Mouse (Mus musculus) hindbrain, embryonic 13.5 days (tissue): Measurements from ENCODE around the gene Gabpb2. TPM values are rescaled to one million over a fixed set of nuclear protein-coding genes. Genes with fewer than 3 reads are reported as not detected.
A peak's percentile ranks its signal among the peaks of the same experiment; 100 is the strongest.

Experiments used
- ATAC-seq: fragments of 200-750 bp; cut with Nextera tagmentation; 2 replicates; pipeline ENCODE4 v1.8.0; 2017; ENCODE audit warnings: moderate TSS enrichment; ENCODE audit not compliant: low FRiP score
- H3K27ac ChIP-seq: fragments of 300-500 bp; sonication (generic); 2 replicates; pipeline ENCODE4 v1.5.1; 2015; ENCODE audit warnings: inconsistent platforms, mild to moderate bottlenecking, moderate library complexity
- H3K27me3 ChIP-seq: fragments of 300-500 bp; sonication (generic); 2 replicates; pipeline ENCODE4 v1.6.1; 2015; ENCODE audit warnings: mild to moderate bottlenecking, inconsistent platforms
- H3K36me3 ChIP-seq: fragments of 300-500 bp; sonication (generic); 2 replicates; pipeline ENCODE4 v1.6.1; 2015; ENCODE audit warnings: mild to moderate bottlenecking, inconsistent platforms
- H3K4me1 ChIP-seq: fragments of 300-500 bp; sonication (generic); replicated peaks from 2 replicates; pipeline ENCODE4 v1.6.1; 2015; ENCODE audit warnings: inconsistent platforms
- H3K4me2 ChIP-seq: fragments of 300-500 bp; sonication (generic); 2 replicates; pipeline ENCODE4 v1.6.1; 2015; ENCODE audit warnings: inconsistent platforms, mild to moderate bottlenecking, moderate library complexity
- H3K4me3 ChIP-seq: fragments of 300-500 bp; sonication (generic); 2 replicates; pipeline ENCODE4 v1.5.1; 2015; ENCODE audit warnings: mild to moderate bottlenecking, inconsistent platforms
- H3K9ac ChIP-seq: fragments of 300-500 bp; sonication (generic); 2 replicates; pipeline ENCODE4 v1.6.1; 2015; ENCODE audit warnings: mild to moderate bottlenecking, inconsistent platforms
- H3K9me3 ChIP-seq: fragments of 300-500 bp; sonication (generic); 2 replicates; pipeline ENCODE4 v1.6.1; 2016; ENCODE audit warnings: inconsistent platforms
- WGBS: fragments of 180-500 bp; shearing (Covaris S2); methylation state at CpG from one replicate; pipeline ENCODE4 v1.1.7; 2015; 5-methylcytosine and 5-hydroxymethylcytosine counted together
- polyA plus RNA-seq: library from polyadenylated mRNA; unstranded; fragments of >200 nt; fragmentation: Nextera tagmentation; extraction: Ambion mirVana; gene quantifications from 2 replicates; pipeline ENCODE4 v1.2.1, GENCODE M21; 2015

Gene Gabpb2
- 4.5 and 4.6 TPM in 2 replicates for polyA plus RNA-seq

DNA sequence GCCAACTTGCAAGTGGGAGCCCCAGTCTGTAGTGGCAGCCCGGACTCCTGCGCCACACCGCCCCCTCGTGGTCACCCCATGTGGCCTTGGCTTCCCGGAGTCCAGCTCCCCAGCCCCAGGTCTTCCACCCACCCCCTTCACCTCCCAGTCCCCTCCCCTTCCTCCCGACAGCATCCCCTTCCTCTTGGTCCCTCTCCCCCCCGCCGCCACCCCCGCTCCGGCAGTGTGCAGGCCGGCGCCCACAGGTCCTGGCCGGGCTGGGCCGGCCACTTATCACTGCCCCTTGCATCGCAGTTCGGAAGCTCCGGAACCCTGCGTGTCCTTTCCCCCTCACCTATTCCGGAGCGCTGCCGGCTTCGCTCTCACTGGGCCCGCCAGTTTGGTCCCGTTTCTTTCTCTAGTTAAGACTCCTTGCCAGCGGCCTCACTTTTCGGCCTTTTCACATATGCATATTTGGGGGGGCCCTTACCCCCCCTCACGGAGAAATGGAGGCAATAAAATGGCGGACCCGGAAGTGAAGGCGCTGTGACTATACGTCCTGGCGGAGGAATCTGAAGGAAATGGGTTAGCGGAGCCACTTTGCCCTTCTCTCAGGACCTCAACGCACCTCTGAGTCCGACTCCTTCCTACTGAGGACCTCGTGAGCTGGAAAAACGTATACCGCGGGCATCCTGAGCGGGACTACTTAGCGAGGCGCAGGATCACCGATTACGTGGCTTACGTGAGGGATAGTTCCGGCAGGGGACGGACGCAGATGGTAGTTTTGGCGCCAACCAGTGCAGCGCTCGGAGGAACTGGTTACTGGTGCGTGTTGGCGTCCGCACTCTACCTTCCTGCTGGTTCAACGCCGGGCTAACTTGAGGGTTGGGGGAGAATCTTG, at the start of gene Gabpb2:
Gene Gabpb2 (minus strand): TSS at position 662 of the 880 bp plus-strand sequence.
- Histone ChIP-seq H3K27ac (peak within 1 kb of the TSS; percentile 96), H3K4me3 (peak within 1 kb of the TSS; percentile 71), H3K4me2 (peak within 1 kb of the TSS; percentile 65), H3K27me3 (no peaks in the 10 kb centered on the region), H3K4me1 (peaks cover 26% of the 10 kb centered on the region), H3K9ac (peak within 1 kb of the TSS; percentile 90), H3K9me3 (no peaks in the 10 kb centered on the region), H3K36me3 (peaks cover 55% of the 10 kb centered on the region)
- under 1% methylated on average over 56 of the region's 56 CpGs for WGBS
- peak; percentile 92 for ATAC-seq

DNA sequence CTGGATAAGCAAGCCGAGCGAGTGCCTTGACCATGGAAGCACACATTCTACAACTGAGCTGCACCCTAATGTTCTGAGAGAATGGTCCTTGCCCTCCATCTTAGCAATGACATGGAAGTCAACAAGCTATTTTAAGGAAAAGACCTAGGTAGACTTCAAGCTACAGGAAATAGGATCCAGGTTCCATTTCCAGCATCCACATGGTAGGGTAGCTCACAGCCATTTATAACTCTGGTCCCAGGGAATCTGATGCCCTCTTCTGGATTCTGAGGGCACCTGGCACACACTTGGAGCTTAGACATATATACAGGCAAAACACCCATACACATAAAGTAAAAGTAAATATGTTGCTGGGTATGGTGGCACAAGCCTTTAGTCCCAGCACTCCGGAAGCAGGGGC, 48.3 kb upstream of the Gabpb2 start:
- H3K36me3 ChIP-seq, result peaks cover 76% of the 10 kb centered on the region
- no peak for ATAC-seq
- H3K9ac ChIP-seq, result no peak overlapping the region
- no peaks in the 10 kb centered on the region for H3K27me3 ChIP-seq
- H3K4me1 ChIP-seq, result no peaks in the 10 kb centered on the region
- H3K9me3 ChIP-seq, result no peaks in the 10 kb centered on the region
- no peak overlapping the region for H3K4me2 ChIP-seq
- H3K4me3 ChIP-seq, result no peak overlapping the region
- no peak overlapping the region for H3K27ac ChIP-seq
- WGBS, result 97% methylated on average over 3 of the region's 3 CpGs

DNA sequence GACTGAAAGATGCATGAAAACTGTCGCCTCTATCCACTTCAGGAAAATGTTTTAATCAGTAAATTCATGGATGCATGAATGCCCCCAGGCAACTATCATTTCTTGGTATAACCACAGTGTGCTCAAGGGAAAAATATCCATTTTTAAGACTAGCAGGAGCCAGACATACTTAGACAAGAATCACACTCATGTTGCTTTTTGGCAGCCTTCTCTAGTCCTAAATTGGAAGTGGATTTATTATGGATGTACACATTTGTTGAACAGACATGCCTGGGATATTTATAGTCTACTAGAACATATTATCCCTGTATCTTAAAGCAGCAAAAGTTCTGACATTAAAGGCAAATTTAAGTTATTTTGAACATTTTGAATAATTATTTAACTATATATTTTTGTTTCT, 47.0 kb upstream of the Gabpb2 start:
- Histone ChIP-seq H3K9ac (no peak overlapping the region), H3K36me3 (peaks cover 88% of the 10 kb centered on the region), H3K4me2 (no peak overlapping the region), H3K4me3 (no peak overlapping the region), H3K4me1 (no peaks in the 10 kb centered on the region), H3K27ac (no peak overlapping the region), H3K9me3 (no peaks in the 10 kb centered on the region), H3K27me3 (no peaks in the 10 kb centered on the region)
- WGBS, result 68% methylated on average over 1 of the region's 1 CpGs
- no peak for ATAC-seq

DNA sequence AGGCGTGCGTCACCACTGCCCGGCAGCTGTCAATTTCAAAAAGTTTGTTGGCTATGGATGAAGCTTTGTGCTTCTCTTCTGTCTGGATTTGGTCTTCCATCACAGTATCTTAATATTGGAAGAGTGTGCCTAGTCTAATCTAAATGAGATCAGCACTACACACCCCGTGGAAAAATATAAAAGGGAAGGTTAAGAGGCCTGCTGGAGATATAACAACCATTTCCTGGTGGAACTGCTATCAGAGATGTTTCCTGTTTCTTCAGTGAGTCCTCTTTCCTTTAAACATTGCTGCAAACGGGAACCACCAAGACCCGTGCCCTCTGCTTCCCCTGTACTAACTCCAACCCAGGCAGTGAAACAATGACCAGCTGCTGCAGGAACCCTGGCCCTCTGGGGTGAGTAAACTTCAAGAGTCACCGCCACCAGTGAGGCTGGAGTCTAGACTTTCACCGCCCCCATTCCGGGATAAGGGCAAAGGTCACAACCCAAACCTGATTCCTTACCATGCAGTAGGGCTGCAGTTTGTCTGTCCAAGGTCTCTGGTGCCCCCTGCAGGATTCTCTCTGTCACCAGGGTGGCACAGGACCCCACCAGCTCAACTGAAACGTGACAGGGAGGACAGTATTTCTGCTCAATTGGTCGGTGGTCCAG, 45.5 kb upstream of the Gabpb2 start:
- Histone ChIP-seq H3K4me2 (no peak overlapping the region), H3K27me3 (no peaks in the 10 kb centered on the region), H3K4me1 (no peaks in the 10 kb centered on the region), H3K27ac (no peak overlapping the region), H3K9me3 (no peaks in the 10 kb centered on the region), H3K4me3 (no peak overlapping the region), H3K36me3 (peaks cover 89% of the 10 kb centered on the region), H3K9ac (no peak overlapping the region)
- 53% methylated on average over 11 of the region's 11 CpGs for WGBS
- 0 out of 2 replicates have a peak, but pooled peaks have one; percentile 36 for ATAC-seq

DNA sequence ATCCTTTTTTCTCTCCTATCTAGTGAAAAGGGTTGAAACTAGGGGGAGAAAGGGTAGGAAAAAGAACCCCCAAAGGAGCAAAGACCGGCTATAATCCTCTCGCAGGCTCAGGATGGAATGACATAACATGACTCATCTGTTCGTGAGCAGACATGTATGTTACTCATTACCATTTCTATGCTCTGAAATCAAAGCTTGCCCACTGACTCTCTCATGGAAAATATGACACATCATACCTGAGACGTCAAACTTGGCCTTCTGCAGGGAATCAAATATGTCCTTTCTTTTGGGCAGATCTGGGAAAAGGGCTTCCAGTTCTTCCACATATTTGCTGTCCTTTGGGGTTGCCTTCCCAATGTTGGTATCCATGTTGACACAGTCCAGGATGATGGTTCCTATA, 44.3 kb upstream of the Gabpb2 start:
- H3K4me2 ChIP-seq, result no peak overlapping the region
- H3K4me3 ChIP-seq, result no peak overlapping the region
- peaks cover 89% of the 10 kb centered on the region for H3K36me3 ChIP-seq
- no peaks in the 10 kb centered on the region for H3K9me3 ChIP-seq
- H3K9ac ChIP-seq, result no peak overlapping the region
- no peak overlapping the region for H3K27ac ChIP-seq
- no peak for ATAC-seq
- no peaks in the 10 kb centered on the region for H3K27me3 ChIP-seq
- WGBS, result 92% methylated on average over 4 of the region's 4 CpGs
- H3K4me1 ChIP-seq, result no peaks in the 10 kb centered on the region

DNA sequence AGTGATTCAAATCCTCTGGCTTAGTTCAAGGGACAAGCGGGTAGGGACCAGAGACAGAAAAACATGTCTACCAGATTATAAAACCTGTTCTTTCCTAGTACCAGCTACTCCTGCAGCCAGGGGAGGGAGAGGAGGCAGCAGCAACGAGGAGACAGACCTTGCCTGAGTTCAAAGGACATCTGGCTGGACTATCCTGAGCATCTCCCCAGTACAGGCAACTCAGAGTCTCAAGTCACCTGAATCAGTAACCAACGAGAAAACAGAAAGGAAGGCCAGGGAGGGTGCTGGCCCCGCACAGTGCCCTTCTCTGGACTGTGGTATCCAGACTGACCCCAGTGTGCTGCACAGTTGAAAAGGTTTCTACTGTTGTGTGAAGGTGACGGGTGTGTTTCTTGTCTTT, 39.2 kb upstream of the Gabpb2 start:
- Histone ChIP-seq H3K36me3 (peaks cover 94% of the 10 kb centered on the region), H3K4me3 (no peak overlapping the region), H3K4me2 (no peak overlapping the region), H3K27ac (no peak overlapping the region), H3K9ac (no peak overlapping the region), H3K9me3 (no peaks in the 10 kb centered on the region), H3K27me3 (no peaks in the 10 kb centered on the region), H3K4me1 (no peaks in the 10 kb centered on the region)
- no peak for ATAC-seq
- WGBS, result 89% methylated on average over 5 of the region's 5 CpGs

DNA sequence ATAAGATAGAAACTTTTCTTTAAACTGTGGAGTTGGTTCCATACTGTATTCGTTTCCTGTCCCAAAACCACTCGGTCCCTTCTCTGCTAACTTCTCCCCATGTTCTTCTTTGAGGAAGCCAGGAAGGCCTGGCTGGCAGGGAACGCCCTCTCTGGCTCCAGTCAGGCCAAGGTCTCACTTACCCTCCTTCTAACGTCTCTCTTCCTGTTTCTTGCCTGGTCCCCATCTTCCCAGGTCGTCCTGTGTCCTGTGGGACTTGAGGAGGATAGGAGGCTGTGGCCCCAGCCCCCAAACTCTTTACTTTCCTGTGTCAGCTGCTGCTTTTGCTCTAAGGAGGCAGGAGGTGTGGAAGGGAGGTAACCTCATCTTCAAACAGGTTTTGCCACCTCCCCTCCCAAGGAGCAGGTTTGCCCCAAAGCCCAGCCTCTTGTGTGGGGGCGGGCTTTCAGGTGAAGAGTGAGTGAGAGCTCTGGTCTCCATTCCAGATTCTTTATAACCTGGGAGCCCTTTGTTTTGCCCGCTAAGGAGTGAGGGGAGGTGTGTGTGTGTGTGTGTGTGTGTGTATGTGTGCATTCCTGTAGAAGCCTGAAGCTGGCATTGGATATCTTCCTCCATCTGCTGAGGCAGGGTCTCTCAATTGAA, 33.2 kb upstream of the Gabpb2 start, which contains the start of gene Bnipl:
Gene Bnipl (minus strand): TSS at position 411 of the 642 bp plus-strand sequence.
- Histone ChIP-seq H3K4me2 (no peak within 1 kb of the TSS), H3K4me1 (no peaks in the 10 kb centered on the region), H3K4me3 (no peak within 1 kb of the TSS), H3K27ac (no peak within 1 kb of the TSS), H3K36me3 (peaks cover 52% of the 10 kb centered on the region), H3K27me3 (no peaks in the 10 kb centered on the region), H3K9me3 (no peaks in the 10 kb centered on the region), H3K9ac (no peak within 1 kb of the TSS)
- ATAC-seq, result no peak
- WGBS, result 64% methylated on average over 7 of the region's 7 CpGs

DNA sequence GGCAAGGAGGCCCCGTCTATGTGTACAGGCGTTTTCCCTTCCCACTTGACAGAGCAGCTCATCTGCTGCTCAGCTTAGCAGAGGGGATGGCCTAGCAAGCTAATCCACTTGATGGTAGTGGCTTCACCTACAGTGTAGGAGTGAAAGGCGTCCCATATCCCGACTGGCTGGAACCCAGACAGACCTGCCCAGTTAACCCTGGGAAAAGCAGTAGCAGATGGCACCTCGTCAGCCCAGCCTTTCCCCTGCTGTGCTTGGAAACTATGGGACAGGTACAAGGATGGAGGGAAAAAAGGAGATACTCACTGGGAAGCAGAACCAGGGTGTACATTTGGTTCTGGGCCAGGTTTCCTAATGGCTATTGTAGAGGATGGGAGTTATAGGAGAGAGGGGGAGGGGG, 32.6 kb upstream of the Gabpb2 start:
- WGBS, result 83% methylated on average over 5 of the region's 5 CpGs

DNA sequence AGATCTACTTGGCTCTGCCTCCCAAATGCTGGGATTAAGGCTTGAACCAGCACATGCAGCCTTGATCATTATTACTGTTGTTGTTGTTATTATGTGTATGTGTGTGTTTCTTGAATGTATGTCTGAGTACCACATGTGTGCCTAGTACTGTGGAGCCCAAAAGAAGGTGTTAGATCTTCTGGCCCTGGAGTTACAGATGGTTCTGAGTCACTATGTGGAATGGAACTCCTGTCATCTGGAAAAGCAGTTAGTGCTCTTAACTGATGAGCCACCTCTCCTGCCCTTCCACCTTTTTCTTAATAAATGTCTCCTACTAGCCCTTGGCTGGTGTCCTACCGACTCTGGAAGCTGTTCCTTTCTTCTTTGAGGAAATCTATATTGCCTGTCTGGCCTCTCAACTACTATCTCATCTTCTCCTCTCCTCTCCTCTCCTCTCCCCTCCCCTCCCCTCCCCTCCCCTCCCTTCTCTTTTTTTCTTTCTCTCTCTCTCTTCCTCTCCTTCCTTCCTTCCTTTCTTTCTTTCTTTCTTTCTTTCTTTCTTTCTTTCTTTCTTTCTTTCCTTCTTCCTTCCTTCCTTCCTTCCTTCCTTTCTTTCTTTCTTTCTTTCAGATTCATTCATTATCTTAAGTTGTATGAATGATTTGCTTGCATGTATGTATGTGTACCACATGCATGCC, 30.1 kb upstream of the Gabpb2 start:
- no peak overlapping the region for H3K4me2 ChIP-seq
- ATAC-seq, result no peak

More for the DNA sequence above, 32.6 kb upstream of the Gabpb2 start:
- no peak for ATAC-seq
- Histone ChIP-seq H3K9ac (no peak overlapping the region), H3K9me3 (0 out of 2 replicates have a peak, but pooled peaks cover 1% of the 10 kb centered on the region), H3K4me1 (no peaks in the 10 kb centered on the region), H3K4me2 (no peak overlapping the region), H3K36me3 (peaks cover 52% of the 10 kb centered on the region), H3K27ac (no peak overlapping the region), H3K27me3 (no peaks in the 10 kb centered on the region), H3K4me3 (no peak overlapping the region)

DNA sequence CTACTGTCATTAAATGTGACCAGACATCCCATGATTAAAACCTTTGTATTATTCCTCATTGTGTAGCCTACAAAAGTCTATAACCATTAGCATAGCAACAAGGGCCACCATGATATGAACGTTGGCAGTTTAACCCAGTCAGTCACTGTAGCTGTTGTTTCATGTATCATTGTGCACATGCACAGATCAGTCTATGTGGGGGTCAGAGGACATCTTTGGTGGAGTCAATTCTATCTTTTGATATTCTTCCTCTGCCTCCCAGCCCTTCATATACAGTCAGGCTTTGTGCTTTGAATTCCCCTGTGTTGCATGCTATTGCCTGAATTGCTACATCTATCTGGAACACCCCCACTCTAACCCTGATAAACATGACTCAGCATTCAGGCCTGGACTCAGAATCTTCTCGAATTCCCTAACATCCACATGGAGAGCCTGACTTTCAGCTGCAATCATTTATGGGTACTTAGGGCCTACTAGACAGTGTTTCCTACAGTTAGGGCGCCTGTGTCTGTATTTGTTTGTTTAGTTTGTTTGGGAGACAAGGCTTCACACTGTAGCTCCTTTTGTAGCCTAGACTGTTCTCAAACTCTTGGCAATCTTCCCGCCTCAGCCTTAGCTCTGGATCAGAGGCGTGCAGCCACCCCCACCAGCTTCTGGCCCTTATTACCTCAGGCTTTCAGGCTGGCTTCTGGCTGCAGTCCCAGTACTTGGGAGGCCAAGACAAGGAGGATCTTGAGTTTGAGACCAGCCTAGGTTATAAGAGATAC, 28.9 kb upstream of the Gabpb2 start:
- H3K9ac ChIP-seq, result no peak overlapping the region
- peaks cover 41% of the 10 kb centered on the region for H3K36me3 ChIP-seq
- no peak overlapping the region for H3K27ac ChIP-seq
- 0 out of 2 replicates have a peak, but pooled peaks cover 3% of the 10 kb centered on the region for H3K9me3 ChIP-seq
- no peak for ATAC-seq
- H3K4me1 ChIP-seq, result no peaks in the 10 kb centered on the region
- no peak overlapping the region for H3K4me3 ChIP-seq
- no peaks in the 10 kb centered on the region for H3K27me3 ChIP-seq
- H3K4me2 ChIP-seq, result no peak overlapping the region
- 82% methylated on average over 5 of the region's 5 CpGs for WGBS

More for the DNA sequence above, 30.1 kb upstream of the Gabpb2 start:
- H3K4me1 ChIP-seq, result no peaks in the 10 kb centered on the region
- 0 out of 2 replicates have a peak, but pooled peaks cover 3% of the 10 kb centered on the region for H3K9me3 ChIP-seq
- H3K36me3 ChIP-seq, result peaks cover 40% of the 10 kb centered on the region
- H3K27me3 ChIP-seq, result no peaks in the 10 kb centered on the region
- WGBS, result 63% methylated on average over 1 of the region's 1 CpGs
- no peak overlapping the region for H3K4me3 ChIP-seq
- H3K9ac ChIP-seq, result no peak overlapping the region
- H3K27ac ChIP-seq, result no peak overlapping the region

DNA sequence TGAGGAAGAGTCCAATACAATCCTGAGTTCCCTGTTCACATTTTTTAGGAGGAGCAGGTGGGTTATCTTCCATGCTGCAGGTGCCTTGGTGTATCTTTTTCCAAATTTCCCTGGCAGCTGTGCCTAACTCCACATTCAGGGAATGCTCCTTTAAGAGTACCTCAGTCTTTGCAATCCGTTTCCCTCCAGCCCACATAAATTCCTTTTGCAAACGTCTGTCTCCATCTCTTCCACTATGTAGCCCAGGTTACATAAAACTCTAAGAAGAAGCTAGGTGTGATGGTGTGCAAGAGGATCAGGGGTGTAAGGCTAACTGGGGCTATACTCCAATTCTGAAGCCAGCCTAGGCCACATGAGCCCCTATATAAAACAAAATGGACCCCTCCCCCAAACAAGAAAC, 25.4 kb upstream of the Gabpb2 start:
- Histone ChIP-seq H3K4me3 (no peak overlapping the region), H3K27ac (no peak overlapping the region), H3K9me3 (0 out of 2 replicates have a peak, but pooled peaks cover 3% of the 10 kb centered on the region), H3K4me2 (no peak overlapping the region), H3K36me3 (peaks cover 36% of the 10 kb centered on the region), H3K9ac (no peak overlapping the region), H3K27me3 (no peaks in the 10 kb centered on the region), H3K4me1 (no peaks in the 10 kb centered on the region)
- WGBS, result 77% methylated on average over 2 of the region's 2 CpGs
- no peak for ATAC-seq
